In genomic region chr6:48081952-48082351, GRCm38 (mm10) we compare ENCODE assay signal across 18 mouse cellular contexts.
"Had no signal": no experiment of that assay in that cellular context is flagged by ENCODE, and none has a peak within 500 bp of the region (broad histone marks: within the 10 kb centered on the region; RNA-seq: fewer than 3 reads in every experiment).

No protein-coding gene starts in this region.

- H3K9me3 ChIP-seq: liver, embryonic 15.5 days; lung, embryonic 15.5 days; megakaryocyte, embryonic 14.5 days; midbrain, embryonic 12.5 days; midbrain, embryonic 15.5 days; neural tube, embryonic 12.5 days; stomach, embryonic 15.5 days had no signal

- H3K4me3 ChIP-seq: liver, embryonic 15.5 days; lung, embryonic 15.5 days; megakaryocyte, embryonic 14.5 days; midbrain, embryonic 12.5 days; midbrain, embryonic 15.5 days; neural tube, embryonic 12.5 days; stomach, embryonic 15.5 days had no signal

- H3K27ac ChIP-seq: liver, embryonic 15.5 days; lung, embryonic 15.5 days; macrophage; midbrain, embryonic 12.5 days; midbrain, embryonic 15.5 days; neural tube, embryonic 12.5 days; stomach, embryonic 15.5 days; stomach, postnatal 0 days had no signal

- DNase-seq: liver, postnatal 0 days; lung, adult 2 months; lung, postnatal 14 days; lung, postnatal 36 days; right cerebral cortex, postnatal 14 days; thymus, adult 2 months; thymus, postnatal 25 days; thymus, postnatal 4 days had no signal

- H3K27me3 ChIP-seq: liver, embryonic 15.5 days; lung, embryonic 15.5 days; megakaryocyte, embryonic 14.5 days; midbrain, embryonic 12.5 days; midbrain, embryonic 15.5 days; neural tube, embryonic 12.5 days; stomach, embryonic 15.5 days had no signal

- ATAC-seq: liver, postnatal 0 days; lung, postnatal 0 days; midbrain, embryonic 15.5 days had no signal

- H3K9ac ChIP-seq: liver, embryonic 15.5 days; liver, postnatal 0 days; lung, embryonic 15.5 days; midbrain, embryonic 12.5 days; midbrain, embryonic 15.5 days; neural tube, embryonic 12.5 days; stomach, embryonic 15.5 days had no signal

- H3K4me2 ChIP-seq: liver, embryonic 15.5 days; lung, embryonic 15.5 days; midbrain, embryonic 12.5 days; midbrain, embryonic 15.5 days; neural tube, embryonic 12.5 days; stomach, embryonic 15.5 days had no signal
